Mouse (Mus musculus): ENCODE data around the gene Stard7.
"Not testable (repeated sequence)": the region's sequence is repeated elsewhere in the genome, so short reads cannot be mapped to it uniquely, and the experiment has no call there.

Gene Stard7

GRCm38 (mm10) chr2:127274590-127274989 lies 4.6 kb downstream of the Stard7 start:
- ATAC-seq (ENCODE audit: low TSS enrichment): no peak

- ATAC-seq (ENCODE audit: low TSS enrichment): no peak
Observed at GRCm38 (mm10) chr2:127275551-127276320, 5.7 kb downstream of the Stard7 start.

GRCm38 (mm10) chr2:127278162-127278561 lies 8.1 kb downstream of the Stard7 start:
- no peak for ATAC-seq (ENCODE audit: low TSS enrichment)

- no peak for ATAC-seq (ENCODE audit: low TSS enrichment)
Observed at GRCm38 (mm10) chr2:127292250-127292649, 22.2 kb downstream of the Stard7 start.

GRCm38 (mm10) chr2:127297001-127297805 lies 27.2 kb downstream of the Stard7 start:
- peak; percentile 24; the same call in 1 of the 2 replicates for ATAC-seq (ENCODE audit: low TSS enrichment)

- no peak for ATAC-seq (ENCODE audit: low TSS enrichment)
Observed at GRCm38 (mm10) chr2:127298056-127298455, 28.0 kb downstream of the Stard7 start.

GRCm38 (mm10) chr2:127300701-127301100 lies 30.7 kb downstream of the Stard7 start:
- ATAC-seq (ENCODE audit: low TSS enrichment): no peak

- no peak for ATAC-seq (ENCODE audit: low TSS enrichment)
Observed at GRCm38 (mm10) chr2:127301883-127302282, 31.9 kb downstream of the Stard7 start.

GRCm38 (mm10) chr2:127304192-127304591 lies 34.2 kb downstream of the Stard7 start:
- ATAC-seq (ENCODE audit: low TSS enrichment): not testable (repeated sequence)

GRCm38 (mm10) chr2:127304609-127305210 lies 34.7 kb downstream of the Stard7 start:
- ATAC-seq (ENCODE audit: low TSS enrichment): no peak

GRCm38 (mm10) chr2:127306123-127306522 lies 36.1 kb downstream of the Stard7 start:
- no peak for ATAC-seq (ENCODE audit: low TSS enrichment)

GRCm38 (mm10) chr2:127307179-127307578 lies 37.2 kb downstream of the Stard7 start:
- no peak for ATAC-seq (ENCODE audit: low TSS enrichment)

- no peak for ATAC-seq (ENCODE audit: low TSS enrichment)
Observed at GRCm38 (mm10) chr2:127308660-127309059, 38.6 kb downstream of the Stard7 start.

- no peak for ATAC-seq (ENCODE audit: low TSS enrichment)
Observed at GRCm38 (mm10) chr2:127310246-127310645, 40.2 kb downstream of the Stard7 start.

- ATAC-seq (ENCODE audit: low TSS enrichment): no peak
Observed at GRCm38 (mm10) chr2:127310685-127311084, 40.7 kb downstream of the Stard7 start.

GRCm38 (mm10) chr2:127311193-127311592 lies 41.2 kb downstream of the Stard7 start:
- ATAC-seq (ENCODE audit: low TSS enrichment): no peak

- ATAC-seq (ENCODE audit: low TSS enrichment): no peak
Observed at GRCm38 (mm10) chr2:127312801-127313200, 42.8 kb downstream of the Stard7 start.

GRCm38 (mm10) chr2:127313878-127314277 lies 43.9 kb downstream of the Stard7 start:
- no peak for ATAC-seq (ENCODE audit: low TSS enrichment)

- ATAC-seq (ENCODE audit: low TSS enrichment): no peak
Observed at GRCm38 (mm10) chr2:127314467-127315154, 44.6 kb downstream of the Stard7 start.

GRCm38 (mm10) chr2:127315155-127315470 lies 45.1 kb downstream of the Stard7 start:
- no peak for ATAC-seq (ENCODE audit: low TSS enrichment)

- no peak for ATAC-seq (ENCODE audit: low TSS enrichment)
Observed at GRCm38 (mm10) chr2:127316431-127316830, 46.4 kb downstream of the Stard7 start.

GRCm38 (mm10) chr2:127318136-127318535 lies 48.1 kb downstream of the Stard7 start:
- no peak for ATAC-seq (ENCODE audit: low TSS enrichment)
